Mouse (Mus musculus): ENCODE measurements around the gene Chodl.

DNA sequence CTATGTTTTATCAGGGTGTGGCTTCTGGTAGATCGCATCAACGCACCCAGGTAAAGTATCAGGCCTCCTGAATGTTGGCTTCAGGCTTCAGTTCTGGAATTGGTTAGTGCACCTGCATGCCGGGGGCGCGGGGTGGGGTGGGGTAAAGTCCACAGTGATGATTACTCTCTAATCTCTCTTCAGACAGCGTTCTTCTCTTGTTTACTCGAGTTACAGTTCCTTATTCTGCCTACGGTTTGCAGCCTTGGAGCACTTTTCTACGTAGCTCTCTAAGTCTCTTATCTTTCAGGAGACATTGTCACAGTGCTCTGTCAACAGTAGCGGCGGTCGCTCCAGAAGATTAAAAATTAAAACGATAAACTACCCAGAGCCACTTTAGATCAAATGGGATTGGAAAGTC is 43.4 kb downstream of the Chodl start:
- TF ChIP-seq CTCF (IDR thresholded peaks at IDR 0.05; ENCODE audit: borderline replicate concordance, control insufficient read depth, extremely low read depth, insufficient read depth, low read length, poor library complexity): no peak
- no peak for TF ChIP-seq POLR2A (IDR thresholded peaks at IDR 0.05; ENCODE audit: control insufficient read depth, extremely low read depth, insufficient read depth, low read length, poor library complexity)
